Mouse (Mus musculus) spleen, postnatal 36 days (tissue): ENCODE data around the gene Vmn1r68.

Source experiments
- DNase-seq, 2 experiments: peaks; one replicate each; pipeline ENCODE4 v3.0.0; 2022; ENCODE audit warnings: low spot score in 2 of 2, mixed read lengths in 1 of 2

The Vmn1r68 gene

GRCm38 (mm10) chr7:10558385-10558784, at the start of gene Vmn1r68:
Vmn1r68 (minus strand) TSS chr7:10558485.
- no peak for DNase-seq

- DNase-seq, result no peak
Observed at GRCm38 (mm10) chr7:10495578-10495977, 62.7 kb downstream of the Vmn1r68 start.

GRCm38 (mm10) chr7:10494786-10495521, 63.3 kb downstream of the Vmn1r68 start, which contains the start of gene Zik1:
Zik1 (minus strand) TSS chr7:10495394.
- DNase-seq, result peak; percentile 41 to 47

- no peak for DNase-seq
Observed at GRCm38 (mm10) chr7:10480588-10481233, 77.6 kb downstream of the Vmn1r68 start.

GRCm38 (mm10) chr7:10479813-10480212, 78.5 kb downstream of the Vmn1r68 start:
- DNase-seq, result no peak

GRCm38 (mm10) chr7:10458166-10458565, 100.1 kb downstream of the Vmn1r68 start:
- no peak for DNase-seq
